Mouse (Mus musculus): ENCODE data around the gene Ebf1.

Ebf1 gene

DNA sequence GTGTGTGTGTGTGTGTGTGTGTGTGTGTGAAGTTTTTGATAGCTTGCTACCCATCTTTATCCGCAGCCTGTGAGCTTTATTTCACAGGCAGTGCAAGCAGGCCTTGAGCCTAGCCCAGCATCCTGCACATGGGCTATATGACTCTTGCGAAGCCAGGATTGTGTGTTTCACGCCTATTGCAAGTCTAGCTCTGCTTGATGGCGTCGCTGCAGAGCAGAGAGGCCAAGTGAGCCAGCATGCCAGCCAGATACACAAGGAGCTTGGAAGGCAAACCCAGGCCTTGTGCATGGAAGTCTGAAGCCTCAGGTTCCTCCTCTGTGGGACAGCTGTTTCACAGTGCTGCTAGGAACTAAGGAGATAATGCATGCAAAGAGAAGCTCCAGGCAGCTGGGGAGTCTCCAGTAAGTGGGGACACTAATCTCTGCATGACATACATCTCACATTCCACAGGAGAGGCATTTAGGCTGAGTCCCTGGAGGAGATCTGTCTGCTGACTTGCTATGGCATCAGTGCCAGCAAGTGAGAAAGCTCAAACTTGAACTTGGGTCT is 359.2 kb downstream of the Ebf1 start:
- DNase-seq = no peak

DNA sequence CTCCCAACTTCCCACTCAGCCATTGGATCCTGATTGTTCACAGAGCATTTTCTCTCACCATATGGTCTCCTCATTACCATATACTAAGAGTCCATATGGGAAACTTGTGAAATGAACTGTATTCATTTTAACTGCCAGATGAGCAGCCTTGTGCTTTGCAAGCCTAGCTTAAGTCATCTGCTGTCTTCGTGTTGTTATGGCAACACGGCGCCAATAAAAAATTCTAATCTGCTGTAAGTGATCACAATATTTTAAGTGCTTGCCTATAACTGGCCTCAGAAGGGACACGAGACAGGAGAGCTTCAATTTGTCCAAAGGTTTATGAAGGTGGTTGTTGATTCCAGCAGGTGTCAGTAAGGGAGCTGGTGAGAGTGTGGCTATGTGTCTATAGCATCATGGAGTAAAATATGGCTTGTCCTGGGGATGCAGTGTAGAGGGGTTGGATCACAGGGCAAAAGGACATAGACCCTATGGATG is 360.8 kb downstream of the Ebf1 start:
- no peak for DNase-seq

DNA sequence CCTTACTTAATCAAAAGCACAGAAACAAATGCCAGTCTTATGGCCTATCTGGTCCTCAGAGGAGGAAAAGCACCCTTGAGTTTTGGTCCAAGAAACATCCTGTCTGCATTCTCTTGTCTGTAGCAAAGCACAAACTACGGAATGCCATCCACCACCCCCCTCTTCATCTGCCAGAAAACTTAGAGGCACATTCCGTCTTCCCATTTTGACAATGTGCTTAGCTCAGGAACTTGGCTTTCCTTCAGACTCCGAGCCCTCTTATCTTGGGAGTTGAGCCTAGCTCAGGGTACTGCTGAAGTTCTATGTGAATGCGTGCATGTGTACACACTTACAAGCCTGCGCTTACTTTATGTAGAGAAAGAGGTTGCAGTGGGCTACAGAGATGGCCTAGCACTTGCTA is 362.3 kb downstream of the Ebf1 start:
- DNase-seq = no peak

DNA sequence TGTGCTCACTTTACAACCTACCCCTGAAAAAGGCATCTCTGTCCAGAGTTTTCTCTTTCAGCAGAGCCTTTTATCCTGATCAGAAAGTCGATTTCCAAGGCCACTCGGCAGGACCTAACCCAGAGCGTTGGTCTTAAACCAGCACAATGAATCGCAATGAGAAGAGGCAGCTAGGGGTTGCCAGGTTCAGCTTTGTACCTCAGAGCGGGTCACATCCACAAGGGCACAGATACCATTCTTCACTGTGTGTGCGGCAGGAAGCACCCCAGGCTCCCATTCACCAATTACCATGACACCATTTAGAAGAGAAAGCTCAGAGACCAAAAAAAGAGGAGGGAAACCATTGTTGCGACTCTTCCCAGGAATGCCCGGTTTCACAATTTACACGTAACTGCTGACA is 365.1 kb downstream of the Ebf1 start:
- no peak for DNase-seq

DNA sequence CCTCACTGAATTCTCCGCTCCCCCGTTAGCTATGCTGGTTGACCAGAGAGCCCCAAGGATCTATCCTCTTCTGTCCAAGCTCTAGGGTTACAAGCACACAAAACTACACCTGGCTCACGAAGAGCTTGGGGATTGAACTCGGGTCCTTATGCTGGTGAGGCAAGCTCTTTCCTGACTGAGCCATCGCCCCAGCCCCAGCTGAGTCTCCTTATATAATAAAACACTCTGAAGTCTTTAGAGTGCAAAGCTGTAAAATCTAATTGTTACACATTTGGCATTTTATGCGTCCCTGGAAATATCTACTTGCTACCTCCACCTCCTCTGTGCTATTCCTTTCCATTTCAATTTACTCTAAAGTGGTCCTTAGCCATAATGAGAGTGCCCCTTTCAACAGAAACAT is 366.8 kb downstream of the Ebf1 start:
- no peak for DNase-seq

DNA sequence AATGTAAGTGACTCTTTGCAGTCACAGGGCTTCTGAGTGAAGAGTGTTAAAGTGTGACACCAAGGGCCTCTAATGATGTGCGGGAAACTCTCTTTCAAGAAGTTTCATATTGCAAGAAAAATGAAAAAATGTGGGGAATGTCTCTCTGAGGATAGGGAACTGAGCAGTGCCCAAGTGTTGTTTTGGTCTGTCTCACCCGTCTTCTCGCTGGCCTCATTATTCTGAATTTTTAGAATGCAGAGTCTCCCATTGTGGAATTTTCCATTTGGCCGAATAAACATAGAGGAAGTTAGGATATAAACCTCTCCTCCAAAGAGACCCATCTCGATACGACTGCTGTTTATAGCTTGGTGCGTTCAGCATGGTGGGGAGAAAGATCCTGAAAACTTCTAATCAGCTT is 367.3 kb downstream of the Ebf1 start:
- DNase-seq = no peak

DNA sequence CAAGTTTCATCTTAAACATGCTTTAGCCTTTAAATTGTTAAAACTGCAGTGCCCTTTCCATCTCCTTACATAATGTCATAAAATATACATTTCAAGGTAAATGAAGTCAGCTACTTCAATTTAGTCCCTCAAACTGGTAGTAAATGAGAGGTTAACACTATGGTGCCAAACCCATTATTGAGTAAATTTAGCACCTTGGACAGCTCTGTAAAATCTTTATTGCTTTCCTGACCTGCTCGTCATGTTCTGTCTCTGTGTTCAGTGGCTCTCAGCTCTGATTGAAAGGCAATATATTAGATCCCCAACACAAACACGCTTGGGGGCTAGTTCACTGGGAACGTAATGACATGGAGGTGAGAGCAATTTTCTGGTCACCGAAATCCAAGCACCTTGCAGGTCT is 370.7 kb downstream of the Ebf1 start:
- no peak for DNase-seq

DNA sequence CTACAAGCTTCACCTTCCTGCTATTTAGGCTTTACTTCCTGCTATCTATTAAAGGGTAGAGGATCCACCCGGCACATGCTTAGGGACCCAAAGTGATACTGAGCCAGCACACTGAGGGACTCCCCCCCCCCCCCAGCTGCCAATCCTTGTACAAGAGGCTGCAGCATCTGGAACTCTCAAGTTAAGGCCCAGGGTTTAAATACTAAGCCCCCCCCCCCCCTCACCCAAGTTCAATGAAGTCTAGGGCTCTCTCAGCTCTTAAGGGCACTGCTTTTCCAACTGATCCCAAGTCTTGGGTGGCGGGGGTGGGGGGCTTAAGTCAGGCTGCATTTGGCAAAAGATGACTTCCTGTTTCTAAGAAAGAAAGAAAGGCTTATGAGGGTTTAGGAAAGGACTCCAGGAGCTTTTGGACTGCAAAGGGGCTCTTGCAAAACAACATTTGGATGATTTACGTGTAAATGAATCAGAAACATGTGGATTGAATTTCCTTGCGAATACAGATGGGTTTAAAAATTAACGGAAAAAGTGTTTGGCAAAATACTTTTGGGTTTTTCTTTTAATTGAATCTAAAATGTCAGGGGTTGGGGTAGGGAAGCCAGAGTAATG is 385.7 kb downstream of the Ebf1 start:
- DNase-seq = no peak

DNA sequence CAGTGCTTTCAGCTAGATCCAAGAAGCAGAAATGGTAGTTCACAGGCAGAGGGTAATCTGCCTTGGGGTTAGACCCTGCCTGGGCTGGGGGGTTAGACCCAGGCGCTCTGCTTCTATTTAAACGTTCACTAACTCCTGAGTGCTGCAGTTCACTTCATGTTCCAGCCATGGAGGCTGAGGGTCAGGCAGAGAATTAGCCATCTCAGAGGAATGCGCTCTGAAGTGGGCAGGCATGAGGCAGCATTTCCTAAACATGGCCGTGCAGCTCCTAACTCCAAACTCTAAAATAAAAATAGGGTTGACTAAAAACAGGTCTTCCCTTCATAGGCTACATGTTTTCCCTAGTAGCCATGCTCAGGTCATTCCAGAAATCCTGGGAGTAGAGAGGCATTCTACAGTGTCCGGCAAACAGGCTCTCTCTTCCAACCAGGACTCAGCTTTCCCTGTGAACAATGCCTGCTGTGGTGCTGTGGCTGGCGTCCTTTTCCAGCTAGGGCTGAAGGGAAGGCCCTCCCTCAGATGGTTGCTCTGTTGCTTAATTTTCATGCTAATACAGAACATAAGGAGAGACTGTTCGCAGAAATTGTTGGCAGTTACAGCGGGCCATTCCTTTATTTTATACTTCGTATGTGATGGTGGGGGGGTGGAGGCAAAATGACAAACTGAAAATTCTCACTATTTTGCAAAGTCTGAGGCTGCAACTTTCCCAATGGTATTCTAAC is 386.8 kb downstream of the Ebf1 start:
- no peak for DNase-seq

DNA sequence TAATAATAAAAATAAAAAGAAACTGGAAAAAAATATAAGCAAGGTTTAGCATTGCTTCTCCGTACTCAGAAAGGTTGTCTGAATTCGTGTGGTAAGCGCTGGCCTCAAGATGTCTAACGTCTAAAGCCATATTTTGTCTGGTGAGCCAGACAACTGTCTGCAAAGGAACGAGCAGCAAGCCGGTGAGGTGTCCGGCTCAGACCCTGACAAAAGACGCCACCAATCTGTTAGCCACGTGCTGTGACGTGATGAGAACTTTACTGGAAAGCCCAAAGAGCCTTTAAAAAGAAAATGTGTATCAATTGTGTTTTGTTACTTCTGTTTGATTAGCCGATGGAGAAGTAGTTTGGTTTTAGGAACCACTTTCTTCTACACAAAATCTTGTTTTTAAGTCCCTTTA is 390.2 kb downstream of the Ebf1 start:
- peak in 1 of 2 experiments; percentile 9 for DNase-seq

DNA sequence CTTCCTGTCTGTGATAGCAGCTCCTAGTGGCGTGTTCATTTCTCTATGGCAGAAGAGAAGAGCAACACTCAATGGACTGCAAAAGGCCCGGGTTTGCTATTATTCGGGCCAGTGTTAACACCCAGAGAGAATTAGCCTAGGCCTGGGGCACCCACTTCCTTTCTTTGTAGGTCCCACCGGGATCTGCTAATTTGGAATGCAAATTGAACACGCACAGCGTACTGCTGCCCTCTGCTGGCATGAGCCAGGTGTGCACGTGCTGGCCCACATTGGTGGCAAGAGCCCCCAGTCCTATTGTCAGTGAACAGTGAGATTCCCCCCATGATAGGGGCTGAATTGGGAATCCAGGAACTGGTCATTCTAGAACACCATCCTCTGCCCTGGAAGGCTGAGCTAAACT is 391.0 kb downstream of the Ebf1 start:
- DNase-seq = peak; percentile 89 to 90

DNA sequence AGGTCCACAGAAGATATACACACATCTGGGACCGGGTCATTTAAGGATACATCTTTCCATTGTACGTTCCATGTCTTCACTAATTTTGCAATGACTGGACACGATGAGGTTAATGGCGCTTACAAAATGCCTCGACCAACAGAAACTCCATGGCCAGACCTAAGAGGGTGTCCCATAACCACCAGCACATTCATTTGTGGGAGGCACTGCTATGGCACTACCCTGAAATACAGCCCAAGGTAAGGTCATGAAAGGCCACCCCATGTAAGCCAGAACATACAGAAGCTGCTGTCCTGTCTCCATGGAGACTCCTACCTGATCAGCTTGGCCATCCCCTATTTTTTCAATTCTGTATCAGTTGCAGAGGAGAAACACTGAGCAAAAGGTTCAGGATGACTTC is 391.6 kb downstream of the Ebf1 start:
- no peak for DNase-seq

DNA sequence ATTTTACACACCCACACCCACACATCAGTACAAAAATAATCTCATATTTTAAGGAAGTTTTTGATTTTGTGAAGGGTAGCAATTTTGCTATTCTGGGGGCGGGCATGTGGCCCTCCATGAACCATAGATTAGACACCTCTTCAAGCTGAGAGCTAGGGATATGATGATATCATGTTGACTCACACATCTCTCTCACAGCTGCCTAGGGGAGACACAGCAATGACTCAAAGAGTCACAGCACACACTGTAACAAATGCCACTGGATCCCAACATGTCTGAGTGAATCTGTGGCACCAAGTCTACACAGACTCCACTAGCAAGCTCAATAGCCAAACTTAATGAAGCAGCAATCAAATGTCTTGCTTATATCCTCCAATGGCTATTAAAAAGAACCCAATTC is 395.0 kb downstream of the Ebf1 start:
- no peak for DNase-seq

DNA sequence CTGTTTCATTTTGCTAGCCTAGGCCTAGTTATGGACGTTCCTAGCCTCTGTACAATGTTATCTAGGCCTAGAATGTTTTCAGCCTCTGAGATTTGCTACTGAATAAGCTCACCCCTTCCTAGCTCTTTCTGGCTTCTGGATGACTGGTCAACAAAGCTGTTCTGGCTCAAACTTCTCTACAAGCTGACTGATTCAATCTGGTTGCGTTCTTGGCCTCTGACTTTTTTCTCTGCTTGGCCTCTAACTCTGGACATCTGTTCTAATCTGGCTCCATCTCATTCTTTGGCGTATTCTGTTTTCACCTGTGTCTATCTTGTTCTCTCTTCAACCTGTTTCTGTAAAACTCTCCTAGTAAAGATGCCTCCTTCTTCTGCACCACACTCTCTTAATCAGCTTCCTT is 400.4 kb downstream of the Ebf1 start:
- peak in 1 of 2 experiments; percentile 11 for DNase-seq

DNA sequence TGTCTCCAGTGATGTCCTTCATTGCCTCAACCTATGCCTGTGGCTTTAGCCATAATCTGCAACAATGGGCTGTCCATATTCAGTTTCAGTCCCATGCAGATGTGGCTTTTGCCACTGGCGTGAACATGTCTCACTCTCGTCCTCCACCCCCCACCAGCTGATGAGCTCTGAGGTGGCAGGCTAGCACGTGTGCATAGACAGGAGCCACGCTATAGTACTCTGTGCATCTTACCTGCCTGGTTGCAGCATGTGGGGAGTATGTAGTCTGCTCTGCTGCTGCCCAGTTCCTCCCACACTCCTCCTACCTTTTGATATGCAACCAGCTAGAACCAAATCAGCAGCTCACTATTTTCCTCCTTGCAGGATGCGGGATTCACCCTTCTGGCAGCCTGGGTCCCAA is 408.9 kb downstream of the Ebf1 start:
- DNase-seq = no peak

DNA sequence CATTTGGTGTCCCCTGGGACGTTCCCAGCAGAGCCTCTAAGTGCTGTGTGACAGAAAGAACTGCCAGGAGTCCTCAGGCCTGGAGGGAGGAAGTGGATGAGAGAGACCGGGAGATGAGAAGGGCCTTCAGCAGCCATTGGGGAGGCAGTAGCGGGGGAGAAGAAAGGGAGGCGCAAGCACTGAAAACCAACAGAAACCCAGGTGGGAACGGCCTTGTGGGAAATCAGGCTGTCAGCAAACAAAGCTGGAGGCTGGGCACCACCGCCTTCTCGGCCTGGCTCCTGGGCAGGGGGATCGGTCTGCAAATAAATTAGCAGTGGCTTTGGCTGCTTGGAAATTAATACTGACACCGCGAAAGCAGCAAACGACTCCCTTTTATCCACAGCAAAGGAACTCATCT is 409.6 kb downstream of the Ebf1 start:
- DNase-seq = peak; percentile 30 to 40

DNA sequence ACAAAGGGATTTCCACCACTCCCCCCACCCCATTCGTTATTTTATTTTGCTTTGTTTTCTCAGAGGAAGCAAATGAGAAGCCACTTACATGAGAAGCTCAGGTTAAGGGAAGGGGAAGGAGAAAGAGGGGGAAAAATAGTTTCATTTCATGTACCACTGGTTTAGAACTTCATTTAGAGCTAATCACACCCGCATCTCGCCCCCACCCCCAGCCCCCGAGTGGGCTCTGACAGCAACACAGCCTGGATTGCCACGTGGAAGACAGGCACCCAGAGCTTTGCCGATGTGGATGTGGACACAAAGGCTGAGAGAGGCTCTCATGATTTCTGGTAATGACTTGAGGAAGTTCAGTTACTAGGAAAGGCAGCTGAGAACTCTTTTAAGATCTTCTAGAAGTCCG is 410.0 kb downstream of the Ebf1 start:
- DNase-seq = no peak

DNA sequence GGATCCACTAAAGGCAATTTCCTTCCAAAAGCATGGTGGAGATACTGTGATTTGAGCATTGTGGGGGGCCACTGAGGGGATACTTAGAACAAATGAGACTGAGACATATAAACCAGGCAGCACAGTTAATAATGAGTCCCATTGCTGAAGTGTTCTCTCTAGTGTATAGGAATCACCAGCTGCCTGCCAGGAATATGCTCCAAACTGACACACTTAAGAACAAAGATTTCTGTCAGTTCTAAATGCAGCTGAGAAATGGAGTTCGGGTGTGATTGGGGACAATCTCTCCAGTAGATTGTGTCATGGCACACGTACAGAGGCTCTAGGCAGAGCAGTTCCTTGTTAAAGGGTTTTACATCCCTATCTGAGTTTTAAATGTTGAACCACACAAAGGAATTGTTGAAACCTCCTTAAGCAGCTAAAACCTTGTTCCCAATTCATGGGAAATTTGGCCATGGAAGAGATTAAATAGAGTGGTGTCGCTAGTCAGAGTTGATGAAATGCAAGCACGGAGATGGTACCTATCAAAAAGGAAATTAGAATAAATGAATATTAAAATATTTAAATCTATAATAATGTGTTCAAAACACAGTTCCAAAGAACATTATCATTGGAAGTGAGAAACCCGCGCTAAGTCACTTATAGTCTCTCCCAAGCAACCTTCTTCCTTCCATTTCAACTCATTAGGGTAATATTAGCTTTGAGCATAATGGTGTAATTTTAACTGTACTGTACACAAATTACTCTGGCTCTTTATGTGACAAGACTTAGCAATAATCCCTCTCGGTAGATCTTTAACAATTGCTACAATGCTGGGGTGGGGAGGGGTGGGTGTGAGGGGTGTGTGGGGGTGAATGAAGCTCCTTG is 438.9 kb downstream of the Ebf1 start:
- no peak for DNase-seq

Data from kidney, postnatal 4 days (tissue).